In the genomic region with DNA sequence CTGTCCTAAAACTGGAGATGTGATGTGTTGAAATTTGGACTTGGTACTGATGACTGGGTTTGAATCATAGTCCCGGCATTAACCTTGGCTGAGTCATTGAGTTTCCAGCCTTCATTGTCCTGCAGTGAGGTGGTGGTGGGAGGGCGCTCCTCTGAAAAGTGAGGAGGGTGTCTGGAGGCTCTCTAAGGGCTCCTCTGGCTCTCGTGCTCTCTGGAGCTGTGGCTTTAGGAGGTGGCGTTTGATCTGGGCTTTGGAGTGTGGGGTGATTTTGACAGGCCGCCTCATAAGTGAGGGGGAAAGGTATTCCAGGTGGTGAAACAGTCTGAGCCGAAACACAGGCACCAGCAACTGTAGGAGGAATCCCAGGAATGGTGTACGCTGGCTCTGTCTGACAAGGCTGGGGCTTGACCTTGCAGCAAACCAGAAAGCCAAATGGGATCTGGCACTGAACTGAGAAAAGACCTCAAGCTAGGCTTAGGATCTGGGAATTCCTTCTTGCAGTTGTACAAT, we compare ENCODE assay signal across 10 mouse cellular contexts.
DNase-seq lines count a peak whose midpoint lies in the region; ATAC-seq and TF ChIP-seq lines count a peak whose summit lies in the region.
"Had no signal": no experiment of that assay in that cellular context is flagged by ENCODE, and none has a peak within 500 bp of the region (broad histone marks: within the 10 kb centered on the region; RNA-seq: fewer than 3 reads in every experiment).

No protein-coding gene starts in this region.

- intact Hi-C loops in heart, postnatal 10 days (cut with DNase I): no loop called here

- WGBS in forebrain, embryonic 13.5 days: 79% methylated on average over 7 of the region's 7 CpGs
- WGBS in forebrain, embryonic 12.5 days: 85% methylated on average over 7 of the region's 7 CpGs
- 40% methylated on average over 7 of the region's 7 CpGs for WGBS in lung, embryonic 14.5 days

- no peaks in the 10 kb centered on the region for H3K9me3 ChIP-seq in forebrain, embryonic 13.5 days (replicated peaks)
- H3K9me3 ChIP-seq in forebrain, embryonic 12.5 days: no peaks in the 10 kb centered on the region
- H3K9me3 ChIP-seq in lung, embryonic 14.5 days (ENCODE audit: low read depth, low read length): no peaks in the 10 kb centered on the region
- H3K9me3 ChIP-seq: megakaryocyte, embryonic 14.5 days had no signal

- H3K9ac ChIP-seq in forebrain, embryonic 13.5 days: no peak overlapping the region
- no peak overlapping the region for H3K9ac ChIP-seq in forebrain, embryonic 12.5 days
- no peak overlapping the region for H3K9ac ChIP-seq in lung, embryonic 14.5 days

- POLR2A ChIA-PET in Patski (lab: Charles Lee): no interaction called here

- no peaks in the 10 kb centered on the region for H3K27me3 ChIP-seq in forebrain, embryonic 13.5 days
- no peaks in the 10 kb centered on the region for H3K27me3 ChIP-seq in forebrain, embryonic 12.5 days
- no peaks in the 10 kb centered on the region for H3K27me3 ChIP-seq in lung, embryonic 14.5 days (ENCODE audit: insufficient read depth, low read length)
- no peaks in the 10 kb centered on the region for H3K27me3 ChIP-seq in Patski
- H3K27me3 ChIP-seq: megakaryocyte, embryonic 14.5 days had no signal

- CTCF ChIA-PET in Patski (lab: Charles Lee): interaction anchor here (1.0 to 1.7 kb wide), 3 partner anchors 9 to 28 kb away, joined by 3 to 4 read pairs (median 3); no protein-coding TSS in a partner anchor

- no peak for TF ChIP-seq CTCF in lung, embryonic 14.5 days (IDR thresholded peaks at IDR 0.05; ENCODE audit: low read depth)
- TF ChIP-seq CTCF in Patski (IDR thresholded peaks at IDR 0.05): no peak

- no peak overlapping the region for H3K4me2 ChIP-seq in forebrain, embryonic 13.5 days
- no peak overlapping the region for H3K4me2 ChIP-seq in forebrain, embryonic 12.5 days
- no peak overlapping the region for H3K4me2 ChIP-seq in lung, embryonic 14.5 days

- H3K27ac ChIP-seq in forebrain, embryonic 13.5 days: 0 out of 2 replicates have a peak overlapping the region, but pooled peaks have one; percentile 33
- H3K27ac ChIP-seq in forebrain, embryonic 12.5 days: no peak overlapping the region
- peak overlapping the region; percentile 64; the same call in 1 of the 2 replicates for H3K27ac ChIP-seq in lung, embryonic 14.5 days (ENCODE audit: low read depth)

- H3K4me3 ChIP-seq in forebrain, embryonic 13.5 days: no peak overlapping the region
- H3K4me3 ChIP-seq in forebrain, embryonic 12.5 days (replicated peaks): no peak overlapping the region
- no peak overlapping the region for H3K4me3 ChIP-seq in lung, embryonic 14.5 days (ENCODE audit: low read depth, low read length)
- H3K4me3 ChIP-seq: megakaryocyte, embryonic 14.5 days had no signal

- H3K36me3 ChIP-seq in forebrain, embryonic 13.5 days (ENCODE audit: poor library complexity, severe bottlenecking): peaks cover 15% of the 10 kb centered on the region
- H3K36me3 ChIP-seq in forebrain, embryonic 12.5 days (replicated peaks): no peaks in the 10 kb centered on the region
- 0 out of 2 replicates have a peak, but pooled peaks cover 3% of the 10 kb centered on the region for H3K36me3 ChIP-seq in lung, embryonic 14.5 days (ENCODE audit: insufficient read depth)

- H3K4me1 ChIP-seq in forebrain, embryonic 13.5 days: peaks cover 6% of the 10 kb centered on the region
- 0 out of 2 replicates have a peak, but pooled peaks cover 5% of the 10 kb centered on the region for H3K4me1 ChIP-seq in forebrain, embryonic 12.5 days
- peaks cover 17% of the 10 kb centered on the region; the same call in 1 of the 2 replicates for H3K4me1 ChIP-seq in lung, embryonic 14.5 days (ENCODE audit: insufficient read depth)

- in situ Hi-C loops in Patski (cut with MboI; ENCODE audit: low pct_unique_long_range_greater_than_20kb): no loop called here

- no peak for DNase-seq in lung, embryonic 14.5 days
- DNase-seq in lung, postnatal 14 days: no peak
- peak; percentile 61 for DNase-seq in Patski (ENCODE audit: low read depth, low spot score)
- DNase-seq in heart, postnatal 10 days: peak; percentile 16 to 36
- DNase-seq in testis, postnatal 14 days (ENCODE audit: low spot score): no peak
- no peak for DNase-seq in kidney, adult 8-10 months
- DNase-seq: kidney, postnatal 14 days had no signal

- no peak for ATAC-seq in forebrain, embryonic 13.5 days
- ATAC-seq in forebrain, embryonic 12.5 days (ENCODE audit: low FRiP score): no peak
- ATAC-seq in lung, embryonic 14.5 days (ENCODE audit: insufficient read depth): peak; percentile 42; the same call in 1 of the 2 replicates
- ATAC-seq in Patski: peak; percentile 87

Comparison
In these comparisons a context has a peak if more than half of its experiments do, and no peak if none do; other contexts are left out.
1. ATAC-seq: peak in lung, embryonic 14.5 days (single experiment) and Patski (single experiment); none in forebrain, embryonic 13.5 days (single experiment) and forebrain, embryonic 12.5 days (single experiment).
2. DNase-seq: peak in Patski (single experiment) and heart, postnatal 10 days (2 of 2); none in lung, embryonic 14.5 days (single experiment), lung, postnatal 14 days (single experiment), testis, postnatal 14 days (single experiment) and kidney, adult 8-10 months (0 of 2).